Comparison of ENCODE assay signal across 12 mouse cellular contexts in genomic region chr16:84969026-84969425, GRCm38 (mm10).
"Had no signal": no experiment of that assay in that cellular context is flagged by ENCODE, and none has a peak within 500 bp of the region (broad histone marks: within the 10 kb centered on the region; RNA-seq: fewer than 3 reads in every experiment).

No protein-coding gene starts in this region.

- DNase-seq: lung, adult 18-20 months; lung, embryonic 14.5 days; lung, postnatal 10 days; lung, postnatal 4 days; midbrain, embryonic 14.5 days; retina, postnatal 1 day; right cerebral cortex, postnatal 25 days; right cerebral cortex, postnatal 4 days; spleen, adult 18-20 months; thymus, adult 2 months; thymus, postnatal 25 days; thymus, postnatal 4 days had no signal
